Mouse (Mus musculus) frontal cortex, postnatal 14 days (tissue): Measurements from ENCODE around the gene Rhbg.

Experiments
- DNase-seq, 2 experiments: peaks; one replicate each; pipeline ENCODE4 v3.0.0; 2022; ENCODE audit warnings: low spot score in 2 of 2

Rhbg gene

DNA sequence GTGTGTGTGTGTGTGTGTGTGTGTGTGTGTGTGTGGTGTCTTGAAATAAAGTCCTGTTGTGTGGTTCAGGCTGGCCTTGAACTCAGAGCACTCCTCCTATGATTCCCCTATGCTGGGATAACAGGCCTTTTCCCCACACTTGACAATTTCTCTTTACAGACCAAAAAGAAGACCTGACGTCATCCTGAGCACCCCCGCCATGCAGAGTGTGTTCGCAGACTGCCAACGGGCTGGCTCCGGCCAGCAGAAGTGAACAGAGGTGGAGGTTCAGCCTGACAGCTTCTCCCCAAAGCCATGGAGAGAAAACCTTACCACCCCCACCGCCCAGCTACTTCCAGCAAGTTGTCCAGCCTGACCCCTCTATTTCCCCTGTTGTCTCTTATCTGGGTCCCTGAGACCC lies 25.0 kb downstream of the Rhbg start:
- DNase-seq = no peak

DNA sequence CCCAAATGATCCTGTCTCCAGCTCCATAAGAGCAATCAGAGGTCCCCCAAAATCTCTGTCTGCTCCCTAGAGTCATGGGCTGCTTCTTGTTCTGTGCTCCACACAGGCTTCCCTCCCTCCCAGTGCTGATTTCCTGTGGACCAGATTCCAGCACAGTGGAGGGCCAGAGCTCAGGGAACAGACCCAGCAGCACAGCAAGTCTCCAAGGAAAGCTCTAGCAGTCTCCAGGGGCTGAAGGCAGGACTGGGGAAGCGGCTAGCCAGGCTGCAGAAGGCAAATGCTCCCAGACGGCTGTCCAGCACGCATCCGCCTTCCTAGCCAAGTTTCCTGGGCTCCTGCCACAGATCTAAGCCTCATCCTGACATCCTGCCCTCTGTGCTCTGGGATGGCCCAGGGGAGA lies 25.6 kb downstream of the Rhbg start:
- DNase-seq = no peak

DNA sequence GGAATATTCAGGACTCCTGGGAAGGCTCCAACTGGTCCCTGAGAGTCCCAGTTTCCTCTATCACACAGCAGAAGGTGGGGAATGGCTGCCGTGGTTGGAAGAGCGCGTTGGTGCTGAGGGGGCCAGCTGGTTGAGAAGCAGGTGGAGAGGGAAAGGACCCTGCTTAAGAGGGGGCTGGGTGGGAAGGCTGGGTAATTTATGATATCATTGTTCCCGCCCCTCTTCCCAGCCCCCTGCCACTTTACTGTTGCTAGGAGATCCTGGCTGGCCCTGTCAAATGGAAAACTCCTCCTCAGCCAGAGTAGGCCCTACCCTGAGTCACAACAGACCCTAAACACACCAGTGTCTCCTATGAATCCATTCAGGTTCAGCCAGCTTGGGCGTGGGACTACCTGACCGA lies 26.5 kb downstream of the Rhbg start:
- DNase-seq = no peak

DNA sequence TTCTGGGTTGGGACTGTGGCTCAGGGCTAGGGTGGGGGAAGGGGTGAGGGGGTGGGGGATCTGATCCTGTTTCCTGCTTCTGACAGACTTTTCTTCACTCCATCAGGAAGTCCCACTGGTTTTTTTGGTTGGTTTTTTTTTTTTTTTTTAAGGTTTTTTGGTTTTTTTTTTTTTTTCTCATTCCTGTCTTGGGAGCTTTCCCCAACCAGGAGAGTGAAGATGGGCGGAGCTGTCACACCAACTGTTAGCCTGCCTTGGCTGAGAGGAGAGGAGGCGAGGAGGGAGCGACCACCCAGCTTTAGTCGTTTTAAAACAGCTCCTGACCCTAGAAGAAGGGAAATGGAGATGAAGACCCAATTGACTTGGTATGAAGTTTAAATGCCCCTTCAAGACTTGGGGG lies 27.2 kb downstream of the Rhbg start:
- no peak for DNase-seq

DNA sequence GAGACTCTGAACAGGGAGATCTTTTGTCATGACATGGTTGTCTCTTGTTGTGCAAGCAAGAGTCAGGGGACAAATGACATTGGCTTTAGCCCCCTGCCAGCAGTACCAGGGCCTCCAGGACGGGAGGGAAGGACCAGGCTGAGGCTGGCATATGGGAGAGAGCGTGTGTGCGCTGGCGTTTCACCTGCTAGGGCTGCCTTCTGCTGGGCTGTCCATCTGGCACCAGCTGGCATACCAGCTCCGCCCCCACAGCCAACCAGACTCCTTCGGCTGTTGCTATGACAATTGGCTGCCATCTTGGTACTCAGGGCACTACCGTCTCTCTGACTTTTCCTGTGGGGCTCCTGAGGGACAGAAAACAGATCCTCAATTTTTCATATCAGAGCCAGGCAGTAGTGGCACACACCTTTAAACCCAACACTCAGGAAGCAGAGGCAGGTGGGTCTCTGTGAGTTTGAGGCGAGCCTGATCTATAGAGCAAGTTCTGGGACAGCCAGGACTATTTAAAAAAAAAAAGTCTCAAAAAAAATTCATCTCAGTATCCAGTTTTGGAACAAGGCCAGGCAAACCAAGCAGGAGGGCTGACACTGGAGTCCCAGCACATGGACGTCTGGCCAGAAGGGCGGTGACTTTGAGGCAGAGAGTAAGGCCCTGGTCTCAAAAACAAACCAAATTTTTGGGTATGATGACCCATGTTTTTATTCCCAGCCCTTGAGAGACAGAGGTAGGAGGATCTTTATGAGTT lies 28.2 kb downstream of the Rhbg start:
- no peak for DNase-seq

DNA sequence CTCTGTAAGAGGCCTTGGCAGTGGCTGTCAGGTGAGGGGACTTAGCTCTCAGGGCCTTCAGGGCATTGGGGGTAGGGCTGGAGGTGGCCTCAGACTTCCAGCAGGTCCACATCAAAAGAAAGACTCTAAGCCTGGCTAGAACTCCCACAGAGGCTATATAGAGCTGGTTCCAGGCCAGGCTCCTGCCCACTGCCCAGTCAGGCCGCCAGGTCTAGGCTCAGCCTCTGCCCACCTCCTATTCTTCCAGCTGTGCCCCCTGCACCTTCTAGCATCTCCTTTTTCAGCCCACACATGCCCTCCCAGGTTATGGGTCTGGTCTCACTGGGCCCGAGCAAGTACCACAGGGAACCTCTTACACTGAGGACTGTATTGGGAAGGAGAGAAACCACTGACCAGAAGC lies 29.6 kb downstream of the Rhbg start:
- DNase-seq = no peak

DNA sequence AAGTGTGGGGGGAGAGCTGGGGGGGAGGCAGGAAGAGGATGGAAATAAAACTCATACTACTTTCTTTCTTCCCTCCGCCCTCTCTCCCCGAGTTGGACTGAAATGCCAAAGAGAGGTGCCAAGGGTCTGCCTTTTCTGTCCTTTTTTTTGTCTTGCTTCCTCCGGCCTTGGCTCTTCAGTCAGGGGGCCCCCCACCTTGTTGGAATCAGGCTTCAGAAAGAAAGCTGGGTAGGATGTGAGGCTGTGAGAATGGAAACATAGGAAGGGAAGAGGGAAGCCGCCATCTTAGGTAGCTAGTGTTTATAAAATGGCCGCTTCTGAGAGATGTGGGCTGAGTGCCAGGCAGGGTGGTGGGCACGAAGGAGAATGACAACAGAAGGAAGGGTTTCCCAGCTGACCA lies 32.1 kb downstream of the Rhbg start:
- DNase-seq = no peak

- DNase-seq = peak; percentile 71 to 83
These were observed 32.8 kb downstream of the Rhbg start for GRCm38 (mm10) chr3:88221519-88222390.

- DNase-seq = no peak
These were observed 33.7 kb downstream of the Rhbg start for GRCm38 (mm10) chr3:88220842-88221241.

DNA sequence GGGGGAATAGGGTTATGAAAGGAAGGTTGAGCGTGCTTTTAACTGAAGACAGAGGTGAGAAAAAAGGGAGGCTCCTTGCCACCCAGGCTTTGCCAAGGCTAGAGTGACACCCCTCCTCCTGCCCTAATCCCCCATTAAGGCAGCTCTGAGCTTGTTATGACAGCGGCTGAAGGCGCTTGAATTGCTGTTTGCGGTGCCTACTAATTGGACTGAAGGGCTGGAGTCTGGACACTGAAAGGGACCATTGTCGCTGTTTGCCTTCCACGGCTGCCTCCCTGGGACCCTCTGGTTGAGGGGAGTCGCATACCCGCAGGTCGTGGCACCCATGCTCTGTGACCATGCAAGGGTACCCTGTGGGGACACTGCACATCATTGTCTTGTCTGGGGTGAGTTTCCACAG lies 34.6 kb downstream of the Rhbg start:
- DNase-seq = no peak

DNA sequence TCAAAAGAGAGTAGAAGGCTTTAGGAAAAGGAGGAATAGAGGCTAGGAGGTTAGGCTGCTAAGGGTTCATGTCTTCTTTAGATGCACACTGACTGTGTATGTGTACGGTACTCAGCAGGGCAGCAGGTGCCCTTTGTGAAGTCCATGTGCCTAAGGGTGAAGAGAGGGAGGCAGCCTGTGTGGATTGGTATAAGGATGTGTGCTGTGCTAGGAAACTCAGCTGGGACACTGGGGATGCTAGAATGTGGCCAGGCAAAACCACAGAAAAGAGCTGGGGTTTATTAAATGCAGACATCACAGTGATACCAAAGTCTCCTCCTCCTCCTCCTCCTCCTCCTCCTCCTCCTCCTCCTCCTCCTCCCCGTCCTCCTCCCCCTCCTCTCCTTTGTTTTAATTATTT lies 36.8 kb downstream of the Rhbg start:
- no peak for DNase-seq

DNA sequence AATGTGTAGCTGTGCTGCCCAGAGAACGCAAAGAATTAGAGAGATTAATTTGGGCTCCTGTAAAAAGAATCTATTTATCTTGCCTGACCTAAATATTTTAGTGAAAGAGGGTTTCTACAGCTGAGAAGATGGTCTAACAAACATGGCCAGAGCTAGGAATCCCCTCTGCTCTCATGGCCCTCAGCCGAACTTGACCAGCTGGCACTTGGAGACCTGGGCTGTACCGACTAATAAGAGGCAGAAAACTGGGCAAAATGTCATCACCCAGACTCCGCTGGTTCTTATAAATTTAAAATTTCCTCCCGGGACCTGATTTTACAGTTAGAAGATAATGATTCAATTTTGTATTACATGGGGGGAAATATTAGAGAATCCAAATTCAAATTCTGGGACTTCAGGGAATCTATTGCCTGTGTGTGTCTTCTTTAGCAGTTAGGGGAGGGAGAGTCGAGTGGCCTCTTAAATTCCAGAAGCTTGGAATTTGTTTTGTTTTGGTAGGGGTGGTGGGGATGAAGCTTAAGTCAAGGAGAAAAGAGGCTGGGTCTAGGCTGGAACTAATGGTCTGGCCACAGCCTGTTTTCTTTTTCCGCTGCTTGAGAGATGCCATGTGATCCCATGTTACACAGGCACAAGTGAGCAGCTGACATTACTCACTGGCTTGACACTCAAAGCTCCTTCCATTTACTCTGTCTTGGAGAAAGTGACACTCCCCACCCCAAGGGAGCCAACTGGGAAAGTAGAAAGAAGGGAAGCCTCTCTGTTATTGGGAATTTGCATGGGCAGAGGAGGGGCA lies 37.8 kb downstream of the Rhbg start:
- no peak for DNase-seq

GRCm38 (mm10) chr3:88216116-88216515 lies 38.4 kb downstream of the Rhbg start:
- DNase-seq = no peak

DNA sequence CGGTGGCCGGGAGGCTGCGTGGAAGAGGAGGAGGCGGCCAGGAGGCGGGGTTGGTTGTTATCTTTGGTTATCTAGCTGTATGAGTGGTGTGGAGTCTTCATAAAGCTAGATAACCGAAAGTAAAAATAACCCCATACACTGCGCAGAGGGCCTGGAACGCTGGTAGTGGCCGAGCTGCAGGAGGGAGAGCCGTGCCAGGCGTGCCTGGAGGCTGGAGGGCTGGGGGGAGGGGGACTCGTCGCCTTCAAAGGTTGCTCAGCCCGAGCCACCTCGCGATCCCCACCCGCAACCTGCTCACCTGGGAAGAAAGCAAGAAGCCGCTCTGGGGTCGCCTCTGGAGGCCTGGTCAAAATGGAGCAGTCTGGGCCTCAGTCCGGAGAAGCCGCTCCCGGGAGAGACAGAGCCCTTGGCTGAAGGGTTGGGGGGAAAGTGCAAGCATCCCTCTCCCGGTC lies 38.9 kb downstream of the Rhbg start:
- DNase-seq = no peak

- no peak for DNase-seq
These were observed 39.4 kb downstream of the Rhbg start for GRCm38 (mm10) chr3:88214971-88215552.

- peak; percentile 71 to 78 for DNase-seq
These were observed 40.1 kb downstream of the Rhbg start for GRCm38 (mm10) chr3:88214197-88214938.

DNA sequence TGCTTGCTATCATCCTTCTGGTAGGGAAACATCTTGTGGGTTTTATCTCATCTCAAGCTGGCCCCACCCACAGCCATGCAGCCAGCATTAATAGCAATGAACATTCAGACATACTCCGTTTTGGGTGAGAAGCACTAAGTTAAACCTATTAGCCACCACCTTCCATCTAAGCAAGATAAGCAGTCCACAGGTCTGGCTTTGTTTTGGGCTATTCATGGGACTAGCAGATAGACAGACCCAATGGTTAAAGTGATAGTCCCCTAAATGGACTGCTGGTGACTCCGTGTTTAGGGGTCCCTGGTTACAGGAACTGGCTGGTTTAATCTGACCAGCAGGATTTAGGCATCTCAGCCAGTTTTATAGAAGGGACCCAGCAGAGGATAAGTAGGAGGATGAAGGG lies 41.5 kb downstream of the Rhbg start:
- DNase-seq = no peak

- no peak for DNase-seq
These were observed 42.2 kb downstream of the Rhbg start for GRCm38 (mm10) chr3:88212356-88212755.

DNA sequence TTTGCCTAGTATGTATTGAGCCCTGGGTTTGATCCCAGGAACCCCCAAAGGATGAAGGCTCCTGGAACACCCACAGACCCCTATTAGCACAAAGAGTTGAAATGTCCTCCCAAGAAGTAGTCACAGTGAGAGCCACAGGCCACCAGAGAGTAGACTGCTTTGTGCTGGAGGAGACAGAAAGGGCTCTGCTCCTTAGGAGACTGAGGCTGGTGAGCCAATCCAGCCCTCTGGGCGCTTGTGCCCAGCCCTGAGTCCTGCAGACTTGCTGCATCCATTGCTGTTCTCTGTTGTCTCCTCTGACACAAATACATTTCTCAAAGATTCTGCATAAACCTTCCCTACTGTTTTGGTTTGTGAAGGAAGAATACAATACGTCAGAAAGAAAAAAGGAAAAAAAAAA lies 43.6 kb downstream of the Rhbg start:
- DNase-seq = peak in 1 of 2 experiments; percentile 4

DNA sequence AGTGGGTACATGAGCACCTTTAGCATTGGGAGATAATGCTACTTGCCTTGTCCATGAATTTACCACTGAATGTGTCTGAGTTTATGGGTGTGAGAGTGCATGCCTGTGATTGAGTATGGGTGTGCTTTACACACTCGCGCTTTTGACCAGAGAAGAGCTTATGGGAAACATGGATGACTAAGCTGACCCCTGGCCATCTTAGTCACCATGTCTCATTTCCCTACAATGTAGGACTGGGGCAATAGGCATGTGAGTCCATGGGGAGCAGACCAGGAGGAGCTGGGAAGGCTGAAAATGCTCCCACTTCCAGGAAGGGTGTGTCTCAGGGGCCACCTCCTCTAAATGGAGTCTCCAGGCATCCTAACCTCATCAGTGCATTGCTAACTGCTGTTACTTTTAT lies 44.4 kb downstream of the Rhbg start:
- DNase-seq = no peak

DNA sequence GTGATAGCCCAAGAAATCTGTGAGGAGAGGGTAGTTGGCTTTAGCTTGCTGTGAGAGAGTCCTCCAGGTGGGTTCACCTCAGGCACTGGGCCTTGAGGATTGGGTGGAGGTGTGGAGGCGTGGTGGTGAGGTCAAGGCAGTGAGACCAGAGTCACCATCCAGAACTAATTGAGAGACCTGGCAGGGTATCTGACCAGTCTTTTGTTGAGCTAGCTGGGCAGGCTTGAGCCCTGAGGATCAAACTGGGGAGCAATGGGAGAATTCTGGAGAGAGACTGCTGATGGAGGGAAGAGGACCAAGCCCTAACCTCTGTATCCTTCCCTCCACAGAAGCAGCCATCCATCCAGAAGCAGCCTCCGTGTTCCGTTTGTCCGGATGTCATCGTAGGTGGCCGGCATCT lies 45.2 kb downstream of the Rhbg start:
- DNase-seq = peak in 1 of 2 experiments; percentile 5
